Mouse (Mus musculus): ENCODE data around the gene Rsph1. TPM values are rescaled to one million over a fixed set of nuclear protein-coding genes. Genes with fewer than 3 reads are reported as not detected.

Rsph1 gene
- total RNA-seq, 2 experiments from 2014 or later = 5.5 TPM

- DNase-seq (ENCODE audit: low spot score in 2 of 2) = no peak
Measured at GRCm38 (mm10) chr17:31259145-31259544, 18.0 kb downstream of the Rsph1 start.

- DNase-seq (ENCODE audit: low spot score in 2 of 2) = no peak
Measured at GRCm38 (mm10) chr17:31258310-31258865, 18.8 kb downstream of the Rsph1 start.

DNA sequence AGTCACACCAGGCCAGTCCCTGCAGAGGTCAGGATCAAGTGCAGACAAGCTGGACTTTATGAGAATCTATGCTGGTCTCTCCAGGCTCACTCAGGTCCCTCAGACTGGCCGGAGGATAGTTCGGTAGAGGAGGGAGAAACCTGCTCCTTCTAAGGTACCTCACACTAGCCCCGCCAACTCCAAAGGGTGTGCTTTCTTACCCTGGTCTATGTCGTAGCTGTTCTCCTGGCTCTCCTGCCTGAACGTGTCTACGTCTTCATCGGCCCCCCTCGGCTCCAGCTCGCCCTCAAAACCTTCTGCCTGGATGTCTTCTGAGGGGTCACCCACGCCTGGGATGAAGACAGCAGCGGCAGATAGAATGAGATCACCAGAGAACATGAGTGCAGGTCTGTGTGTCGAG, 19.3 kb downstream of the Rsph1 start:
- DNase-seq (ENCODE audit: low spot score in 2 of 2) = no peak

- no peak for DNase-seq (ENCODE audit: low spot score in 2 of 2)
Measured at GRCm38 (mm10) chr17:31257149-31257548, 20.0 kb downstream of the Rsph1 start.

DNA sequence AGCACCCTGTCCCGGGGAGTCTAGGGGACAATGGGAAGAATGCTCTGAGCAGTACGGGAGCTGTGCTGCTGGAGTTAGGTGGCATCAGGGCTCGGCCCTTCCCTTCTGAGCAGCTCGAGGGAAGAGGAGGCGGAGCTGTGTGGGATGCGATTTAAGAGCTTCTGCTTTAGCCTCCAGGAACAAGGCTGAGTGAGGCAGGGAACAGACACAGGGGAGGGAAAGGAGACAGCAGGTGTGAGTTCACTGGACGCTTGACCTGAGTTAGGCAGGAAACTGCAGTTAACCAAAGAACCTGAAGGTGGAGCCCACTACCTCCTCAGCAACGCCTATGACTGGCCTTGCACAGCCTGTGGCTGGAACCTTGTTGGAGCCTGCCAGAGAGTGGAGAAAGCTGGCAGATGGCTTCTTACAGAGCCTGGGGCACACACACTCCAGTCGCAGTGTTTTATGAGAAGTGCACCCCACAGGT, 22.7 kb downstream of the Rsph1 start:
- peak in 1 of 2 experiments; percentile 69 for DNase-seq (ENCODE audit: low spot score in 2 of 2)

- DNase-seq (ENCODE audit: low spot score in 2 of 2) = no peak
Measured at GRCm38 (mm10) chr17:31253951-31254350, 23.2 kb downstream of the Rsph1 start.

DNA sequence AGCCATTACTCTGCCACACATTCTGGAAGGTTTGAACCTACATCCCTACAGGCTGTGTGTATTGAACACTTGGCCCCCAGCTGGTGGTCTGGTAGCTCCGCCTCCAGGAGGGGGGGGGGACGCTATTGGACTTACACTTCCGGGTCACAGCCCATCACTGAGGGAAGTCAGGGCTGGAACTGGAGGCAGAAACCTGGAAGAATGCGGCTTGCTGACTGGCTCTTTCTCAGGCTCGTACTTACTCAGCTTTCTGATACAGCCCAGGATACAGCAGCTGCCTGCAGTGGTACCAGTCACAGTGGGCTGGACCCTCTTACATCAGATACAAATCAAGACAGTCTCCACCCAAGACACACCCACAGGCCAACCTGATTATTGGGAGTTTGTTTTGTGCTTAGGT, 30.0 kb downstream of the Rsph1 start:
- no peak for DNase-seq (ENCODE audit: low spot score in 2 of 2)

GRCm38 (mm10) chr17:31245321-31245720, 31.9 kb downstream of the Rsph1 start:
- DNase-seq (ENCODE audit: low spot score in 2 of 2) = no peak

- no peak for DNase-seq (ENCODE audit: low spot score in 2 of 2)
Measured at GRCm38 (mm10) chr17:31242764-31243163, 34.4 kb downstream of the Rsph1 start.

DNA sequence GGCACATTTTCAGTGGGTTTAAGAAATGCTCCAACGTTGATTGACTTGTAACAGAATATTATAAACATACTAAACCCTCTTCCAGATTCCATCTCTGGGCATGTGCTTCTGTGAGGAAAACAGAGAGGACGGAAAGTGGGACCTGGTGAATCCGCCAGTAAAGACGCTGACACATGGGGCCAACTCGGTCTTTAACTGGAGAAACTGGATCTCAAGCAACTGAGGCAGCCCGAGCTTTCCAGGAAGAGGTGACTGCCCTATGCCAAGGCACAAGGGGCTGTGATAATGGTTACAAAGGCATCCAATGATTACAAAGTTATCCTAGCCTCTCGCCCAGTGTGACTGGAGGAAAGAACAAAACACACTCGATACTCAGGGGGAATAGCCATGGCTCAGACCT, 36.0 kb downstream of the Rsph1 start:
- no peak for DNase-seq (ENCODE audit: low spot score in 2 of 2)

GRCm38 (mm10) chr17:31238234-31239020, 38.8 kb downstream of the Rsph1 start:
- no peak for DNase-seq (ENCODE audit: low spot score in 2 of 2)

DNA sequence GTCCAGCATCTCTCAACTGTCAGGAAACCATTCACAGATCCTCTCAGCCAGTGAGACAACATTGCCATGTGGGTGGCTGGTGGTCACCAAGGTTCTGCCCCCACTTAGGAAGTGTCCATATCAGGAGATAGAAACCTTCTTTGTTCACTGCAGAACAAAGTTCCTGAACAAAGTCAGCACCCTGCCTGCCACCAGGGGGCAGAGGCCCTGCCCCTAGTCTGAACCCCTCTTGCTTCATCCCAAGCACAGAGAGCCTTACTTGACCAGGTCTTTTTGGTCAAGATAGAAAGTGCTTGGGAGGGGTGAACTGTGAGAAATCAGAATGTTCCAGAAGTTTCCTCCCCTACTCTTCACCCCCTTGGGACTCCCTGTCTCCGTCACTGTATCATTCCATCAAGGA, 41.3 kb downstream of the Rsph1 start:
- no peak for DNase-seq (ENCODE audit: low spot score in 2 of 2)

DNA sequence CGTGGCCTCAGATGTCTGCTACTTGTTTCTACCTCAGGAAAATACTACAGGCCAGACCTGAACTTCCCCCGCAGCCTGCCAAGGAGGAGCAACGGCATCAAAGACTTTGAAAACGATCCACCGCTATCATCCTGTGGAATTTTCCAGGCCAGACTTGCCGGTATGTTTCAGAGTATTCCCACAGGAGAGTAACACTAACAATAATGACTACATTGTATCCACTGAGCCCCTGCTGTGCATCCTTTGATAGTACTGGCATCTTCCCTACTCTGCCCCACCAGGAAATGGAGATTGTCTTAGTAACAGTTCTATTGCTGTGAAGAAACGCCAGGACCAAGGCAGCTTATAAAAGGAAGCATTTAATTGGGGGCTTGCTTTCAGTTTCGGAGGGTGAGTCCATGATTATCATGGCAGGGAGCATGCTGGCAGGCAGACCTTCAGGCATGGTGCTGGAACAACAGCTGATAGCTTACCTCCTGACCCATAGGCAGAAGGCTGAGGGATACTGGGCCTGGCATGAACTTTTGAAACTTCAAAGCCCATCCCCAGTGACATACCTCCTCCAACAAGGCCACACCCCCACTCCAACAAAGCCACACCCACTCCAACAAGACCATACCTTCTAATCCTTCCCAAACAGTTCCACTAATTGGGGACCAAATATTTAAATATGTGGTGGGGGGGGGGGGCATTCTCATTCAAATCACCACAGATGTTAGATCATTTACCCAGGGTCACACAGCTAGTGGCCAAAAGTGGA, 44.8 kb downstream of the Rsph1 start:
- no peak for DNase-seq (ENCODE audit: low spot score in 2 of 2)

DNA sequence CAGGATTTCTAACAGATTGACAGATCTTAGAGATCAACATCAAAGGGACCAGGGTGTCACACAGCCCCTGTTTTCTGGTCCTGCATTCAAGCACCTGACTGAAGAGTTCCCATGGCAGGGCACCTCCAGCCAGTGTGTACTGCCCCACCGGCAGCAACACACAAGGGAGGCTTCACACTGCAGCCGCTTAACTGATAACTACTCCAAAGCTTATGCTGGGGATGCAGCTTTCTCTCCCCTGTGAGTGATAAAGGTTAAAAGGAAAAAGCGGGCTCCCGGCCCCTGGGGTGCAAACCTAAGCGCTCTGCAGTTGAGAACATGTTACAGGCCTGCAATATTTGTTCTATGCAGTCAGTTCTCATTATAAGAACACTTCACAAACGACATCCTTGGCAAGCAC, 45.4 kb downstream of the Rsph1 start:
- no peak for DNase-seq (ENCODE audit: low spot score in 2 of 2)

GRCm38 (mm10) chr17:31226931-31227330, 50.3 kb downstream of the Rsph1 start:
- DNase-seq (ENCODE audit: low spot score in 2 of 2) = no peak

DNA sequence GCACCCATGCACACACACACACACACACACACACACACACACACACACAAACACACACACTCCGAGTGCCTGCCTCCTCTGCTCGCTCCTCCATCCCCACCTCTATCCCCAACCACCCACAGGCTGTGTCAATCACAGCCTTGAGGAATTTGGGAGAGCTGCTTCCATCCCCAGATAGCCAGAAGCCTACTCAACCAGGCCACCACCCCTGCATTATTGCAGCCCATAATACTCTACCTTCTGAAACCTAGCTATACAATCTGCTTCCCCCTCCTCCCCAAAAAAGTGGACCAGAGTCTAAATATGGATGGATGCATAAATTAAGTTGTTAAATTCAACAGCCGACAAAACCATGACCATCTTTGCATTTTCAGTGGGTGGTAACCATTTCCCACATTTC, 50.8 kb downstream of the Rsph1 start:
- no peak for DNase-seq (ENCODE audit: low spot score in 2 of 2)

GRCm38 (mm10) chr17:31224591-31224990, 52.6 kb downstream of the Rsph1 start:
- DNase-seq (ENCODE audit: low spot score in 2 of 2) = no peak

DNA sequence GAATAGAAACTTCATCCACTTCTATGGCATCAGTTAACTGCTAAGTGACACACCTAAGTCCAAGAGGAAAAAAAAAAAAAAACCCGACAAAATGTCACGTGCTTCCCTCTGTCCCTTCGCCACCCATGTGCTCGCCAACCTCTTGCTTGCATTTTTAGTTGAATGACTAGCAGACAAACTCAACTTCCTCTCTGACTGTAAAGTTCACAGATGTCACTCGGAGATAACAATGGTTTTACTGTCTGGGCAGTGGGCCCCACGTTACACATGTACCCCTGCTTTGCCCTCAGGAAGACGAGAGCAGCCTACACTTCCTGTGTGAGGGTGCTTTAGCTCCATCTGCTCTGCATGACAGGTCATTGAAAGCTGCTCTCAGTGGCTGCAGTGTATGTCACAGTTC, 53.3 kb downstream of the Rsph1 start:
- DNase-seq (ENCODE audit: low spot score in 2 of 2) = no peak

DNA sequence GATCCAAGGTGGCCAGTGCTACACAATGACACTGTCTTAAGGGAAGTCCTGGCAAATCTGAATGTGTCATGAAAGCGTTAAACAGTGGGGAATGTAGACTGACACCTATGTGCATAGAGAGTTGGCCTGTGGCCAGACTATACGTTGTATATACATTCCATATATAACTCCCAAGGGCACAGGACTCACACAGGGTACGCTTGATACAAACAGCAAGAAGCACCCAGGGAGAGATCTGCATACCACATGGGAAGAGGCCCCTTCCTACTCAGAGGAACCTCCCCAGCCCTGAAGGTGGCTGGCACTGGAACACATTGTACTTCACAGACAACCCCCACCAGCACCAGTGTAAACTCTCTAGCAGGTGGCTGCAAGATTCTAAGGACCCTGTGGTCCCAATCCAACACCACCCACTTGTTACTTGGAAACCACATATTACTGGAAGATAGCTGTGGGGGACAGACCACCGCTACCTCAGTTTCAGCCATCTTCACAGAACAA, 54.3 kb downstream of the Rsph1 start:
- DNase-seq (ENCODE audit: low spot score in 2 of 2) = no peak

GRCm38 (mm10) chr17:31216068-31216955, 60.9 kb downstream of the Rsph1 start:
- no peak for DNase-seq (ENCODE audit: low spot score in 2 of 2)

DNA sequence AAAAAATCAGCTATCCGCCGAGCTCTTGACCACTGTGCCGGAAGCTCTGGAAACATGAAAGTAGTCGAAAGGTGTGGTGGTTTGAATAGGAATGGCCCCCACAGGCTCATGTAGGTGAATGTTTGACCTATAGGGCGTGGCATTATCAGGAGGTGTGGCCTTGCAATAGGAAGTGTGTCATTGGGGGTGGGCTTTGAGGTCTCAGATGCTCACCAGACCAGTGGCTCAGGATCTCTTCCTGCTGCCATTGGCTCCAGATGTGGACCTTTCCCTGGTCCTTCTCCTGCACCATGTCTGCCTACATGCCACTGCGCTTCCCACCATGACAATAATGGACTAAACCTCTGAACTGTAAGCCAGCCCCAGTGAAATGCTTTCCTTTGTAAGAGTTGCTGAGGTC, 65.3 kb downstream of the Rsph1 start:
- no peak for DNase-seq (ENCODE audit: low spot score in 2 of 2)

Data from adrenal gland, postnatal 4 days (tissue).